Mouse (Mus musculus) layer of hippocampus, postnatal 36 days (tissue): ENCODE measurements around the gene Sh3d21. TPM values are rescaled to one million over a fixed set of nuclear protein-coding genes. Genes with fewer than 3 reads are reported as not detected.

Source experiments
- DNase-seq, 2 experiments: peaks; one replicate each; pipeline ENCODE4 v3.0.0; 2022
- total RNA-seq, 2 experiments: library from RNA; stranded (reverse); gene quantifications; 2 replicates each; pipeline ENCODE4 v1.2.3; 2021

Gene Sh3d21
- total RNA-seq, 2 experiments from 2014 or later: 0.80 to 0.86 TPM

GRCm38 (mm10) chr4:126141021-126141420 is 22.3 kb downstream of the Sh3d21 start:
- no peak for DNase-seq

GRCm38 (mm10) chr4:126137773-126138172 is 25.5 kb downstream of the Sh3d21 start:
- no peak for DNase-seq

- no peak for DNase-seq
These were observed 28.7 kb downstream of the Sh3d21 start for GRCm38 (mm10) chr4:126134639-126135038.

- no peak for DNase-seq
These were observed 29.1 kb downstream of the Sh3d21 start for GRCm38 (mm10) chr4:126134236-126134635.

- no peak for DNase-seq
These were observed 30.5 kb downstream of the Sh3d21 start for GRCm38 (mm10) chr4:126132636-126133264.

- peak; percentile 34 to 51 for DNase-seq
These were observed 31.8 kb downstream of the Sh3d21 start for GRCm38 (mm10) chr4:126131290-126132121.

GRCm38 (mm10) chr4:126130502-126130901 is 32.8 kb downstream of the Sh3d21 start:
- no peak for DNase-seq

GRCm38 (mm10) chr4:126123309-126124040 is 39.8 kb downstream of the Sh3d21 start:
- DNase-seq: no peak

GRCm38 (mm10) chr4:126120506-126120905 is 42.8 kb downstream of the Sh3d21 start:
- DNase-seq: no peak

- no peak for DNase-seq
These were observed 43.2 kb downstream of the Sh3d21 start for GRCm38 (mm10) chr4:126120052-126120451.

- no peak for DNase-seq
These were observed 44.2 kb downstream of the Sh3d21 start for GRCm38 (mm10) chr4:126119051-126119450.

GRCm38 (mm10) chr4:126118651-126119050 is 44.6 kb downstream of the Sh3d21 start:
- peak; percentile 64 to 71 for DNase-seq

GRCm38 (mm10) chr4:126117116-126117515 is 46.2 kb downstream of the Sh3d21 start:
- DNase-seq: no peak

GRCm38 (mm10) chr4:126115871-126116521 is 47.3 kb downstream of the Sh3d21 start:
- DNase-seq: no peak

GRCm38 (mm10) chr4:126115411-126115810 is 47.9 kb downstream of the Sh3d21 start:
- no peak for DNase-seq

- no peak for DNase-seq
These were observed 49.3 kb downstream of the Sh3d21 start for GRCm38 (mm10) chr4:126113943-126114342.

- no peak for DNase-seq
These were observed 50.0 kb downstream of the Sh3d21 start for GRCm38 (mm10) chr4:126113243-126113642.

- no peak for DNase-seq
These were observed 52.1 kb downstream of the Sh3d21 start for GRCm38 (mm10) chr4:126111153-126111549.

GRCm38 (mm10) chr4:126110374-126111152 is 52.7 kb downstream of the Sh3d21 start:
- peak; percentile 80 for DNase-seq

- DNase-seq: no peak
These were observed 53.5 kb downstream of the Sh3d21 start for GRCm38 (mm10) chr4:126109613-126110373.
